8 mouse cellular contexts compared by ENCODE assay signal in genomic region chr4:33057890-33058687, GRCm38 (mm10). TPM values are rescaled to one million over a fixed set of nuclear protein-coding genes. Genes with fewer than 3 reads are reported as not detected.
A peak's percentile ranks its signal among the peaks of the same experiment; 100 is the strongest.
DNase-seq lines count a peak whose midpoint lies in the region; ATAC-seq lines count a peak whose summit lies in the region.

No protein-coding gene starts in this region.

- H3K36me3 ChIP-seq in forebrain, embryonic 13.5 days (ENCODE audit: poor library complexity, severe bottlenecking), result 0 out of 2 replicates have a peak, but pooled peaks cover 8% of the 10 kb centered on the region
- 0 out of 2 replicates have a peak, but pooled peaks cover 4% of the 10 kb centered on the region for H3K36me3 ChIP-seq in hindbrain, embryonic 12.5 days
- H3K36me3 ChIP-seq in midbrain, embryonic 11.5 days (ENCODE audit: control insufficient read depth, insufficient read depth, low read length), result no peaks in the 10 kb centered on the region

- no peak for DNase-seq in frontal cortex, postnatal 10 days (ENCODE audit: low spot score in 2 of 2)
- DNase-seq in urinary bladder, postnatal 25 days (ENCODE audit: low spot score), result peak; percentile 17
- DNase-seq in urinary bladder, postnatal 10 days (ENCODE audit: low spot score), result no peak
- DNase-seq in left cerebral cortex, postnatal 36 days (ENCODE audit: low spot score in 2 of 2), result peak; percentile 62 to 75
- DNase-seq in midbrain, embryonic 11.5 days (ENCODE audit: low spot score, missing footprints), result no peak

- 82% methylated on average over 11 of the region's 11 CpGs for WGBS in forebrain, embryonic 13.5 days
- WGBS in hindbrain, embryonic 12.5 days, result 79% methylated on average over 11 of the region's 11 CpGs
- 72% methylated on average over 11 of the region's 11 CpGs for WGBS in midbrain, embryonic 11.5 days

- H3K9ac ChIP-seq in forebrain, embryonic 13.5 days, result no peak overlapping the region
- no peak overlapping the region for H3K9ac ChIP-seq in hindbrain, embryonic 12.5 days
- no peak overlapping the region for H3K9ac ChIP-seq in midbrain, embryonic 11.5 days (ENCODE audit: low read length)

- no peak overlapping the region for H3K4me3 ChIP-seq in forebrain, embryonic 13.5 days
- no peak overlapping the region for H3K4me3 ChIP-seq in hindbrain, embryonic 12.5 days
- H3K4me3 ChIP-seq in midbrain, embryonic 11.5 days (ENCODE audit: low read depth, low read length), result no peak overlapping the region

- peak; percentile 87 for ATAC-seq in frontal cortex, adult (ENCODE audit: low TSS enrichment)
- no peak for ATAC-seq in forebrain, embryonic 13.5 days
- no peak for ATAC-seq in hindbrain, embryonic 12.5 days (ENCODE audit: low FRiP score)
- ATAC-seq in midbrain, embryonic 11.5 days (ENCODE audit: low FRiP score), result no peak

- intact Hi-C loops in left cerebral cortex, postnatal 36 days (cut with DNase I), result no loop called here

- no peaks in the 10 kb centered on the region for H3K4me1 ChIP-seq in forebrain, embryonic 13.5 days
- H3K4me1 ChIP-seq in hindbrain, embryonic 12.5 days, result no peaks in the 10 kb centered on the region
- no peaks in the 10 kb centered on the region for H3K4me1 ChIP-seq in midbrain, embryonic 11.5 days (ENCODE audit: control insufficient read depth, insufficient read depth, low read length)

- H3K27me3 ChIP-seq in forebrain, embryonic 13.5 days, result no peaks in the 10 kb centered on the region
- H3K27me3 ChIP-seq in hindbrain, embryonic 12.5 days, result no peaks in the 10 kb centered on the region
- H3K27me3 ChIP-seq in midbrain, embryonic 11.5 days (ENCODE audit: control insufficient read depth, insufficient read depth, low read length), result no peaks in the 10 kb centered on the region

- no peak overlapping the region for H3K27ac ChIP-seq in forebrain, embryonic 13.5 days
- H3K27ac ChIP-seq in hindbrain, embryonic 12.5 days, result no peak overlapping the region
- H3K27ac ChIP-seq in midbrain, embryonic 11.5 days (ENCODE audit: low read depth, low read length), result no peak overlapping the region

- H3K4me2 ChIP-seq in forebrain, embryonic 13.5 days, result no peak overlapping the region
- H3K4me2 ChIP-seq in hindbrain, embryonic 12.5 days (replicated peaks), result no peak overlapping the region
- no peak overlapping the region for H3K4me2 ChIP-seq in midbrain, embryonic 11.5 days

- H3K9me3 ChIP-seq in forebrain, embryonic 13.5 days (replicated peaks), result no peaks in the 10 kb centered on the region
- no peaks in the 10 kb centered on the region for H3K9me3 ChIP-seq in hindbrain, embryonic 12.5 days (replicated peaks)
- no peaks in the 10 kb centered on the region for H3K9me3 ChIP-seq in midbrain, embryonic 11.5 days (ENCODE audit: control insufficient read depth, low read length)

RNA-seq across cellular contexts. Expression of gene Gabrr2, which starts 4.7 kb away (rescaled TPM):
- total RNA-seq in left cerebral cortex, postnatal 36 days (2021), result under 1 TPM; 0.57 to 0.64 TPM
- 0.48 and 0.69 TPM in 2 replicates for polyA plus RNA-seq in forebrain, embryonic 13.5 days (2015; fragmentation: Nextera tagmentation; extraction: Ambion mirVana)
- polyA plus RNA-seq in hindbrain, embryonic 12.5 days (2016; fragmentation: Nextera tagmentation; extraction: Ambion mirVana), result 0.29 and 0.40 TPM in 2 replicates
- 0.26 and 0.30 TPM in 2 replicates for polyA plus RNA-seq in midbrain, embryonic 11.5 days (2014; fragmentation: Nextera tagmentation; extraction: Ambion mirVana)

RNA-seq across cellular contexts. Expression of gene Ube2j1, which starts 26.9 kb away (rescaled TPM):
- 100 to 1,000 TPM; 102 to 110 TPM for total RNA-seq in left cerebral cortex, postnatal 36 days (2021)
- 46.5 and 47.2 TPM in 2 replicates for polyA plus RNA-seq in forebrain, embryonic 13.5 days (2015; fragmentation: Nextera tagmentation; extraction: Ambion mirVana)
- 55.8 TPM in 2 replicates for polyA plus RNA-seq in hindbrain, embryonic 12.5 days (2016; fragmentation: Nextera tagmentation; extraction: Ambion mirVana)
- 59.6 and 62.8 TPM in 2 replicates for polyA plus RNA-seq in midbrain, embryonic 11.5 days (2014; fragmentation: Nextera tagmentation; extraction: Ambion mirVana)

Comparison
In these comparisons a context has a peak if more than half of its experiments do, and no peak if none do; other contexts are left out.
1. DNase-seq: peak in urinary bladder, postnatal 25 days (single experiment) and left cerebral cortex, postnatal 36 days (2 of 2); none in frontal cortex, postnatal 10 days (0 of 2), urinary bladder, postnatal 10 days (single experiment) and midbrain, embryonic 11.5 days (single experiment).